Comparison of ENCODE assay signal across 9 mouse cellular contexts in the genomic region with DNA sequence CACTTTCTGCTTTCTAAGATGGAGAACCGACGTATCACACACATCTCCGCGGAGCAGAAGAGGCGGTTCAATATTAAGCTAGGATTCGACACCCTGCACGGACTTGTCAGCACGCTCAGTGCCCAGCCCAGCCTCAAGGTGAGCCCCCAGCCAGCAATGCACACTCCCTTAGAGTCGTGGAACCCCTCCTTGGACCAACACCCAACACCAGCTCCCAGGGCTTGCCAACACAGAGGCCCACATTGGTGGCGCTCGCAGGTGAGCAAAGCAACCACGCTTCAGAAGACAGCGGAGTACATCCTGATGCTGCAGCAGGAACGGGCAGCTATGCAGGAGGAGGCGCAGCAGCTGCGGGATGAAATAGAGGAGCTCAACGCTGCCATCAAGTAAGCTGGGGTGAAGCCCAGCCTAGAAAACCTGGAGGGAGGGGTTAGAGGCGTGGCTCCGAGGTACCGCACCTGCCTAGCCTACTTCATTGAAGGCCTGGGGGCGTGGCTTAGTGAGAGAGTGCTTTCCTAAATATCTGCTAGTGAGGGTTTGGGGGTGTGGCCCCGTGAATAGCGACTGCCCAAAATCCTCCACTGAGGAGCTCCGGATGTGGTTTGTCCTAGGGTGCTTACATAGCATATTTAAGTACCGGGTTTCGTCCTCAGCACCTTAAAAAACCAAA. TPM values are rescaled to one million over a fixed set of nuclear protein-coding genes. Genes with fewer than 3 reads are reported as not detected.
DNase-seq lines count a peak whose midpoint lies in the region; ATAC-seq lines count a peak whose summit lies in the region.
"Had no signal": no experiment of that assay in that cellular context is flagged by ENCODE, and none has a peak within 500 bp of the region (broad histone marks: within the 10 kb centered on the region; RNA-seq: fewer than 3 reads in every experiment).

No protein-coding gene starts in this region.

- H3K4me1 ChIP-seq in neural tube, embryonic 11.5 days (ENCODE audit: control insufficient read depth, insufficient read depth, low read length) = 0 out of 2 replicates have a peak, but pooled peaks cover 4% of the 10 kb centered on the region
- H3K4me1 ChIP-seq in heart, embryonic 16.5 days (ENCODE audit: control insufficient read depth, insufficient read depth, low read length) = peaks cover 5% of the 10 kb centered on the region; the same call in 1 of the 2 replicates

- H3K4me2 ChIP-seq in neural tube, embryonic 11.5 days (ENCODE audit: low read depth) = peak overlapping the region; percentile 20; the same call in 1 of the 2 replicates
- peak overlapping the region; percentile 52 for H3K4me2 ChIP-seq in heart, embryonic 16.5 days (ENCODE audit: low read depth, low read length)

- H3K4me3 ChIP-seq in neural tube, embryonic 11.5 days (ENCODE audit: low read depth, low read length) = no peak overlapping the region
- peak overlapping the region; percentile 27 for H3K4me3 ChIP-seq in heart, embryonic 16.5 days (ENCODE audit: low read length)

- H3K27me3 ChIP-seq in neural tube, embryonic 11.5 days (ENCODE audit: control insufficient read depth, insufficient read depth, low read length) = peaks cover 19% of the 10 kb centered on the region
- peaks cover 39% of the 10 kb centered on the region for H3K27me3 ChIP-seq in heart, embryonic 16.5 days (ENCODE audit: control insufficient read depth, insufficient read depth, low read length)
- H3K27me3 ChIP-seq in splenic B cell, adult 2 months (ENCODE audit: control insufficient read depth, insufficient read depth, low read length, poor library complexity, severe bottlenecking) = no peaks in the 10 kb centered on the region

- DNase-seq in neural tube, embryonic 11.5 days (ENCODE audit: low spot score) = peak; percentile 24
- no peak for DNase-seq in neural tube, embryonic 10.5 days (ENCODE audit: extremely low spot score, low spot score)
- DNase-seq in kidney, postnatal 4 days = peak; percentile 61 to 78
- peak; percentile 77 for DNase-seq in splenic B cell, adult 2 months (ENCODE audit: low read depth, low spot score)
- no peak for DNase-seq in adrenal gland, postnatal 14 days

- no peak for ATAC-seq in neural tube, embryonic 11.5 days (ENCODE audit: insufficient read depth, low FRiP score, low TSS enrichment)
- ATAC-seq in common myeloid progenitor, adult 5-6 weeks (replicated peaks; ENCODE audit: low read depth, poor library complexity, severe bottlenecking) = peak; percentile 78
- peak; percentile 26 for ATAC-seq in heart, embryonic 16.5 days (replicated peaks; ENCODE audit: extremely low read depth, insufficient read depth, low FRiP score)
- ATAC-seq in megakaryocyte-erythroid progenitor cell, adult 5-6 weeks (replicated peaks; ENCODE audit: low FRiP score, low TSS enrichment, poor library complexity, severe bottlenecking) = peak; percentile 83

- no peak overlapping the region for H3K27ac ChIP-seq in neural tube, embryonic 11.5 days (ENCODE audit: low read depth, low read length)
- H3K27ac ChIP-seq in heart, embryonic 16.5 days (ENCODE audit: low read length) = no peak overlapping the region

- no peak overlapping the region for H3K9ac ChIP-seq in neural tube, embryonic 11.5 days (ENCODE audit: low read length)
- H3K9ac ChIP-seq in heart, embryonic 16.5 days (ENCODE audit: low read length) = no peak overlapping the region

- H3K36me3 ChIP-seq in neural tube, embryonic 11.5 days (ENCODE audit: control insufficient read depth, insufficient read depth, low read length) = no peaks in the 10 kb centered on the region
- no peaks in the 10 kb centered on the region for H3K36me3 ChIP-seq in heart, embryonic 16.5 days (ENCODE audit: control insufficient read depth, insufficient read depth)
- H3K36me3 ChIP-seq in splenic B cell, adult 2 months (ENCODE audit: control insufficient read depth, insufficient read depth, low read length, poor library complexity, severe bottlenecking) = no peaks in the 10 kb centered on the region

- no peaks in the 10 kb centered on the region for H3K9me3 ChIP-seq in neural tube, embryonic 11.5 days (ENCODE audit: control insufficient read depth, low read length)
- peaks cover 7% of the 10 kb centered on the region; the same call in 1 of the 2 replicates for H3K9me3 ChIP-seq in heart, embryonic 16.5 days (replicated peaks; ENCODE audit: control insufficient read depth, low read length)

- 8% methylated on average over 26 of the region's 26 CpGs for WGBS in neural tube, embryonic 11.5 days
- WGBS in heart, embryonic 16.5 days = 4% methylated on average over 26 of the region's 26 CpGs

RNA-seq across cellular contexts. Expression of a gene that starts 15.6 kb away (rescaled TPM):
- 19.3 and 23.2 TPM in 2 replicates for polyA plus RNA-seq in neural tube, embryonic 11.5 days (2014; fragmentation: Nextera tagmentation; extraction: Ambion mirVana)
- 12.7 and 18.0 TPM in 2 replicates for total RNA-seq in common myeloid progenitor, adult 5-6 weeks (2017)
- polyA plus RNA-seq in heart, embryonic 16.5 days (2015; fragmentation: Nextera tagmentation; extraction: Ambion mirVana) = 18.9 and 20.3 TPM in 2 replicates
- total RNA-seq in megakaryocyte-erythroid progenitor cell, adult 5-6 weeks (2014; fragmentation: Nextera tagmentation) = 11.6 and 13.3 TPM in 2 replicates
- total RNA-seq in megakaryocyte-erythroid progenitor cell, adult 5-6 weeks (2017) = 19.8 and 20.4 TPM in 2 replicates
- 26.5 and 26.6 TPM in 2 replicates for total RNA-seq in adrenal gland, postnatal 14 days (2021)

RNA-seq across cellular contexts. Expression of a gene that starts 34.2 kb away (rescaled TPM):
- polyA plus RNA-seq in neural tube, embryonic 11.5 days (2014; fragmentation: Nextera tagmentation; extraction: Ambion mirVana) = 44.0 and 45.3 TPM in 2 replicates
- 30.3 and 32.8 TPM in 2 replicates for total RNA-seq in common myeloid progenitor, adult 5-6 weeks (2017)
- polyA plus RNA-seq in heart, embryonic 16.5 days (2015; fragmentation: Nextera tagmentation; extraction: Ambion mirVana) = 40.1 and 47.7 TPM in 2 replicates
- total RNA-seq in megakaryocyte-erythroid progenitor cell, adult 5-6 weeks (2014; fragmentation: Nextera tagmentation) = 37.2 and 48.3 TPM in 2 replicates
- total RNA-seq in megakaryocyte-erythroid progenitor cell, adult 5-6 weeks (2017) = 25.1 and 33.3 TPM in 2 replicates
- total RNA-seq in adrenal gland, postnatal 14 days (2021) = 53.3 and 57.9 TPM in 2 replicates

RNA-seq across cellular contexts. Expression of a gene that starts 44.2 kb away (rescaled TPM):
- polyA plus RNA-seq in neural tube, embryonic 11.5 days (2014; fragmentation: Nextera tagmentation; extraction: Ambion mirVana) = 0.60 and 0.65 TPM in 2 replicates
- total RNA-seq in common myeloid progenitor, adult 5-6 weeks (2017) = not detected in 2 replicates
- 2.2 and 2.4 TPM in 2 replicates for polyA plus RNA-seq in heart, embryonic 16.5 days (2015; fragmentation: Nextera tagmentation; extraction: Ambion mirVana)
- total RNA-seq in megakaryocyte-erythroid progenitor cell, adult 5-6 weeks (2014; fragmentation: Nextera tagmentation) = not detected in 2 replicates
- not detected in 2 replicates for total RNA-seq in megakaryocyte-erythroid progenitor cell, adult 5-6 weeks (2017)
- 80.7 and 81.6 TPM in 2 replicates for total RNA-seq in adrenal gland, postnatal 14 days (2021)

RNA-seq across cellular contexts. Expression of a gene that starts 53.2 kb away (rescaled TPM):
- 60.3 and 66.3 TPM in 2 replicates for polyA plus RNA-seq in neural tube, embryonic 11.5 days (2014; fragmentation: Nextera tagmentation; extraction: Ambion mirVana)
- total RNA-seq in common myeloid progenitor, adult 5-6 weeks (2017) = 168 and 188 TPM in 2 replicates
- polyA plus RNA-seq in heart, embryonic 16.5 days (2015; fragmentation: Nextera tagmentation; extraction: Ambion mirVana) = 21.1 and 22.9 TPM in 2 replicates
- 128 and 135 TPM in 2 replicates for total RNA-seq in megakaryocyte-erythroid progenitor cell, adult 5-6 weeks (2014; fragmentation: Nextera tagmentation)
- total RNA-seq in megakaryocyte-erythroid progenitor cell, adult 5-6 weeks (2017) = 154 and 160 TPM in 2 replicates
- total RNA-seq in adrenal gland, postnatal 14 days (2021) = 84.6 and 87.4 TPM in 2 replicates

RNA-seq across cellular contexts. Expression of a gene that starts 55.8 kb away (rescaled TPM):
- polyA plus RNA-seq in neural tube, embryonic 11.5 days (2014; fragmentation: Nextera tagmentation; extraction: Ambion mirVana) = 11.1 and 13.6 TPM in 2 replicates
- total RNA-seq in common myeloid progenitor, adult 5-6 weeks (2017) = not detected in 2 replicates
- polyA plus RNA-seq in heart, embryonic 16.5 days (2015; fragmentation: Nextera tagmentation; extraction: Ambion mirVana) = 1.8 and 2.4 TPM in 2 replicates
- not detected in 2 replicates for total RNA-seq in megakaryocyte-erythroid progenitor cell, adult 5-6 weeks (2014; fragmentation: Nextera tagmentation)
- total RNA-seq in megakaryocyte-erythroid progenitor cell, adult 5-6 weeks (2017) = 0.38 TPM in 1 of 2 replicates, not detected in the other
- 2.2 and 3.5 TPM in 2 replicates for total RNA-seq in adrenal gland, postnatal 14 days (2021)
- polyA plus RNA-seq: erythroblast, embryonic 14.5 days had no signal

Comparison
In these comparisons a context has a peak if more than half of its experiments do, and no peak if none do; other contexts are left out.
1. DNase-seq: peak in neural tube, embryonic 11.5 days (single experiment), kidney, postnatal 4 days (2 of 2) and splenic B cell, adult 2 months (single experiment); none in neural tube, embryonic 10.5 days (single experiment) and adrenal gland, postnatal 14 days (single experiment).
2. RNA of a gene that starts 44.2 kb away (total RNA-seq): 80.7 to 81.6 TPM in adrenal gland, postnatal 14 days; not detected in common myeloid progenitor, adult 5-6 weeks and not detected in megakaryocyte-erythroid progenitor cell, adult 5-6 weeks; every median in the first group is over 10 times any median in the second.